Mouse (Mus musculus): Measurements from ENCODE around the gene Rpl7l1.

The Rpl7l1 gene

DNA sequence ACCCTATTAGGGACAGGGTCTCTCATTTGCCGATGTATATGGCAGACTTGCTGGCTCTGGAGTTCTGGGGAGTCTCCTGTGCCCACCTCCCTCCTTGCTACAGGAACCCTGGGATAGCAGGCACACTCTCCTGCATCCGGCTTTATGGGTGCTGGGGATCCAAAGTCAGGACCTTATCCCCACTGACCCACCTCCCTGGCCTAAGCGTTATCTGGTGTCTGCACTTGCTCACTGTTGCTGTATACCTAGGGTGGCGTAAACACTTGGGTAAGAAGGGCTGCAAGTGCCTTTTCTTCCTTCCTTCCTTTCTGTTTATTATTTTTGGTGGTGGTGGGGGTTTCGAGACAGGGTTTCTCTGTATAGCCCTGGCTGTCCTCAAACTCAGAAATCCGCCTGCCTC is 41.2 kb downstream of the Rpl7l1 start:
- DNase-seq (ENCODE audit: low read depth, low spot score), result no peak

DNA sequence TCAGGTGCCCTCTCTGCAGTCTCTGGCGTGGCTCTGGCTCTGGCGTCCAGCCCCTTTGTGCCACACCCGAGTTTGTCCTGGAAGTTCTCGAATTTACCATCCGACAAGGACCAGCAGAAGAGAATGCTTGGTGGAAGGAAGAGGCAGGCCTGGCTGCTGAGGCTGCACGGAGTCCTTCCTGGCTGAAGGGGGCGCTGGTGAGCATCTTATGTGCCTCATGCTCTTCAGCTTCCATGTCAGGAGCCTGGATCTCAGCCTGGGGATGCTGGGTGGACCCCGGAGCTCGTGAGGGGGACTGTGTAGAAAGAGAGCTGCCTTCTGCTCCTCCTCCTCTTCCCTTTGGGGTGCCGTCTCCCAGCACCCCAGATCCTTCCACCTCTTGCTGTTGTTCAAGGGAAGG is 46.3 kb downstream of the Rpl7l1 start:
- DNase-seq (ENCODE audit: low read depth, low spot score), result no peak

DNA sequence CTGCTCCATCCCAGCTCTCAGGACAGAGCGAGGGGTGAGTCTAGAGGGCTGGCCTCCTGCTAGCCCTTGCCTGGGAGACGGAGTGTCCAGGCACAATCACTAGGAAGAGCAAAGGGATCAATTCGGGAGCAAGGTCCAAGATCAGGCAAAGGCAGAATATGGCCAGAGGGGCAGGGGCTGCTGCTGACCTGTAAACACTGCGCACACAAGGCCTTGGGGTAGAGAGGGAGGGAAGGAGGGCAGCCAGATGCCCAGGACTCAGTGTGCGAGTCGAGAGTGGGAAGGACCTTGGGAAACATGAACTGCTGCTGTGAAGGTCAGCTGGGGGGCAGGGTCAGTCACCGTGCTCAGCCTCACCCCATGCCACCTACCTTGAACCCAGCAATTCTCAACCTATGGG is 47.2 kb downstream of the Rpl7l1 start:
- DNase-seq (ENCODE audit: low read depth, low spot score), result no peak

DNA sequence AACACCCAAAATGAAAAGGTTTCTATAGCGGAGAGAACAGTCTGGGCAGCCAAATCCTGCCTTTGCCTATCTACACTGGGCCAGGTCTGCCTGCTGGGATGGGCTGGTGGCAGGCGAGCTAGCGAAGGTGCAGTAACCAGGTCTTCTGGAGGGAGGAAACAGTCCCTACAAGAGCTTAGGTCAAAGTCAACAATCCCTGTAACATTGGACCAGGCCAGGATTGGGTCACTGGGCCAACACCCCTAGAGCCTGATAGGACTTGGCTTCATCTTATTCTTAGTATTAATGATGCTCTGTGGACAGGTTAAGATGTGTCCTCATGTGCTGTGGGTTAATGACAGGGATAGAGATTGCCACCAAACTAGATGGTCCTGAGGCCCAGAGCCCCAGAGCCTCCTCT is 48.4 kb downstream of the Rpl7l1 start:
- DNase-seq (ENCODE audit: low read depth, low spot score), result no peak

DNA sequence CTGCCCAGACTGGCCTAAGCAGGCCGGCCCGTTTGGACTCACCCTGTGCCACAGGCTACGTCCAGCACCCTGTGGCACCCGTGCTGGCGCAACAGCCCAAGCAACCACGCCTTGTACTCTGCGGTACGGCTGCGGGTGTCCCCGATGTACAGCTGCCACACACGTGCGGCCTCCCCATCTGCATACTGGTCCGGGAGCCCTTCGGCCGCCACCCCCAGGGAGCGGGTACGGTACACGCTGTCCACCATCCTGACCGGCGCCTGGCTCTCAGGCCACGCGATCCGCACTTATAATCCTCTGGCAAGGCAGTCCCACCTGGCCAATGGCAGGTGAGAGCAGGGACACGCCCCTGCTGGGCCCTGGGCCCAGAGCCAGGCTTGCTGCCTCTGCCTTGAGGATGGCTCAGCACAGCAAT is 53.6 kb downstream of the Rpl7l1 start, which contains the start of gene Gnmt:
Gene Gnmt, minus strand, starts transcription at position 265 of the 415 bp plus-strand sequence.
- DNase-seq (ENCODE audit: low read depth, low spot score), result no peak

DNA sequence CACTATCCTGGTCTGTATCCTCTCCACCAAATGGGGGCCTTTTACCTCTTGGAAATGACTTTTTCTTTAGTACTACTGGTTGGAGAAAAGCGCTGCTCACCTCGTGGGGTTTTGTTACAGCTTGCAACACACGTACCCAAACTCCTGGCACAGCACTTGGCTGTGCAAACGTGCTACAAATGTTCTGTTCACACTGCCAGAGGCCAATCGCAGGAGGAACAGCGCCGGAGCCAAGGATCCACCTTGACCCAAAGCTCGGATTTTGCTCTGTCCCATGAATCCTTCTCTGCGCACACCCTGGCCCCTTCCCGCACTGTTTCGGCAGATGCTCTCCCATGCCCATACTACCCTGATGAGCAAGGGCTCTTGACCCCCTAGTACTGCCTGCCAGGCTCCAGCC is 54.0 kb downstream of the Rpl7l1 start:
- no peak for DNase-seq (ENCODE audit: low read depth, low spot score)

DNA sequence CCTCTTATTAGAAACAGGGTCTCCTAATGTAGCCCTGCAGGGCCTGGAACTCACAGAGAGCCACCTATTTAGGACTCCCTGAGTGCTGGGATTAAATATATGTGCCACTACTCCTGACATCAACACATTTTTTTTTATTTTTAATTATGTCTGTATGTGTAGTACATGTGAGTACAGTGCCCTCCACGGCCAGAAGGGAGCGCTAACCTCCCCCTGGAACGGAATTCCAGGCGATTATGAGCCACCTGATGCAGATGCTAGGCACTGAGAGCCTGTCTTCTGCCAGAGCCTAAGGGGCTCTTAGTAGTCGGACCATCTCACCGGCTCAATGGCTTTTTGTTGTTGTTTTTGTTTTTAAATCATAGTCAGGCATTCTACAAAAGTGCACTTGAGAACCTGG is 54.5 kb downstream of the Rpl7l1 start:
- DNase-seq (ENCODE audit: low read depth, low spot score), result no peak

DNA sequence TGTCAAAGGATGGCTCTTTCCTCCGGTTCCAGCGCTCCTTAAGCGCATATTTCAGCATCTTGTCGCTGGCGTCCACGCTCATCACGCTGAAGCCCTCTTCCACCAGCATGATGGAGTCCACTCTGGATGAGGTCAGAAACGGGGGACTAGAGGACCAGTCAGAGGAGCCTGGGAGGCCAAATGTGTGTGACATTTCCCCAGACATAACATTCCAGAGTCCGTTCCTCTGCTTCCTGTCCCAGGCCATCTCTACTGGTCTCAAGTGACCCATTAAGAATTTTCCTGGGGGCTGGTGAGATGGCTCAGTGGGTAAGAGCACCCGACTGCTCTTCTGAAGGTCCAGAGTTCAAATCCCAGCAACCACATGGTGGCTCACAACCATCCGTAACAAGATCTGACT is 55.2 kb downstream of the Rpl7l1 start:
- DNase-seq (ENCODE audit: low read depth, low spot score), result no peak

DNA sequence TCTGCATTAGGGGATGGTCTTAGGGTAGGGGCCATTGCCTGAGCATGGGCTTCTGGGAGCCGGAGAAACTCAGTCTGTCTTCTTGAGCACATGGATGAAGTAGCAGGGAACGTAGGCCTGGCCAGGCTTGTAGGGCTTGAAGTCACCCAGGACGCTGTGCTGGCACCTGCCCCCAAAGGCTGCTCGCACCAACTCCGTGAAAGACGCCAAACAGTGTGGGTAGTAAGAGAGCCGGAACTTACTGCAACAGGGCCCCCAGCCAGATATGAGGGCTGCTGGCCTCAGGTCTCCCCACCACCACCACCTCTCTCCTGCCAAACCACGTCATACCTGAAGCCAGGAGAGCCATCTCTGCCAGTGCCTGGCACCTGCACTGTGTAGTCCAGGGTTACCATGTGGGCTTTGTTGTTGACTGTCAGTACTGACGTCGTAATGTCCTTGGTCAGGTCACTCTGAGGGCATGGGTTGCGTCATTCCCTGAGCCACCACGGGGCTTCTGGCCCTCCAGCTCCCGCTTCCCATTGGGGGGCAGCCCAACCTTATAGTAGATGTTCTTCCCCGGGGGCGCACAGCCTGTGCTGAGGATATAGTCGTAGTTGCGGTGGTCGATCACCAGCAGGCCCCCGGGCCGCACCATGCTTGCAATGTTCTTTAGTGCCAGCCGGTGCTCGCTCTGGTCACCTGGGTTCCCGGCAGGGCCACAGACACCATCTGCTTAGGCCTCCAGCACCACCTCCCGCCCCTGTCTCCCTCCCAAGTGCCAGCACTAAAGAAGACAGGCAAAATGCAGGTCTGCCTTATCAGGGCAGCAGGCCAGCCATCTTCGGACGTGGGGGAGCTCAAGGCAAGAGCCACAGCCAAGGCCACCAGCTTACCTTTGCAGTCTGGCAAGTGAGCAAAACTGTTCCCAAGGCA is 56.5 kb downstream of the Rpl7l1 start:
- DNase-seq (ENCODE audit: low read depth, low spot score), result no peak

DNA sequence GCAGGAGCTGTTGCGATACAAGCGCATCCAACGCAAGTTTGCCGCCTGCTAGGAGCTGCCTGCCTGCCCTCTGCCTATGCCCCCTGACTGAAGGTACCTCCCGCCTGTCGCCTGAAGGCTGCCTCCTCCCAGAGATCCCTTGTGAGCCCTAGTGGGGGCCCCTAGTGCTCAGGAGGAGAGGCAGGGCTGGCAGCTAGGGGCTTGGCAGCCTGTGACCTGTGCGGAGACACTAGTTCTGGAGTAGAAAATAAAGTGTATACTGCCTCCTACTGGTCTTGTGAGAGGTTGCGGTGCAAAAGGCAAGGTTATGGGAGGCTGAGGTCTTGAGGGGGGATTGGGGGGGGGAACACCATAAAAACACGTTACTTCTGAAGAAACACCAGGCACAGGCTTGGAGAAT is 57.2 kb downstream of the Rpl7l1 start:
- DNase-seq (ENCODE audit: low read depth, low spot score), result no peak

DNA sequence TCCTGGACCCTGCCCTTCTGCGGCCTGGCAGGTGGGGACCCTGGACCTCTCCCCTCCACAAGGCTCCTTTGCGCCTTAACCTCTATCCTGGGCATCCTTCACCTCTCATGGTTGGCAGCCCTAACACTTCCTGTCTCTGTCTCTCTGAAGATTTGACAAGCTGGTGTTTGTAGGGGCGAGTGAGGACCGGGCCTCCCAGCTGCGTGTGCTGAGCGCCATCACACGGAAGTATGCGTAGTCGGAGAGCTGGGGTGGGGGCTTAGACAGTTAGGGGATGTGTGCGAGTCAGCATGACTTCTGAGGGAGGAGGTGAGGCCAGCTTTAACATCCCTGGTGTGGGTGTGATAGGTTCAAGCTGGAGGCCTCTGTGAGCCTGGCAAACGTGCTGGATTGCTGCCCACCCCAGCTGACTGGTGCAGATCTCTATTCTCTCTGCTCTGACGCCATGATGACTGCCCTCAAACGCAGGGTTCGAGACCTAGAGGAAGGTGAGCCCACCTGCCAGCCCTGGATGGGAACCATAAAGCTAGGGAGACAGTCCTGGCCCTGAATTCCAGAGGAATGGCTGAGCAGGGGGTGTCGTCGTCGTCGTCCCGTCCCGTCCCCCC is 57.9 kb downstream of the Rpl7l1 start:
- DNase-seq (ENCODE audit: low read depth, low spot score), result no peak
